Mouse (Mus musculus) small intestine, adult 2 months (tissue): Measurements from ENCODE around the gene Gm11562.

Experiments used
- CTCF ChIP-seq: fragments of 200-500 bp; IDR thresholded peaks from 2 replicates; pipeline ENCODE4 v1.5.1; 2012; ENCODE audit warnings: low read depth, mild to moderate bottlenecking, control low read depth, inconsistent platforms, low read length, moderate library complexity, mixed read lengths; ENCODE audit not compliant: insufficient replicate concordance, insufficient read length; ENCODE audit errors: extremely low read depth
- POLR2A ChIP-seq: fragments of 200-500 bp; IDR thresholded peaks from 2 replicates; pipeline ENCODE4 v1.6.1; 2012; ENCODE audit warnings: low read depth, mild to moderate bottlenecking, control low read depth, inconsistent platforms, low read length, moderate library complexity

DNA sequence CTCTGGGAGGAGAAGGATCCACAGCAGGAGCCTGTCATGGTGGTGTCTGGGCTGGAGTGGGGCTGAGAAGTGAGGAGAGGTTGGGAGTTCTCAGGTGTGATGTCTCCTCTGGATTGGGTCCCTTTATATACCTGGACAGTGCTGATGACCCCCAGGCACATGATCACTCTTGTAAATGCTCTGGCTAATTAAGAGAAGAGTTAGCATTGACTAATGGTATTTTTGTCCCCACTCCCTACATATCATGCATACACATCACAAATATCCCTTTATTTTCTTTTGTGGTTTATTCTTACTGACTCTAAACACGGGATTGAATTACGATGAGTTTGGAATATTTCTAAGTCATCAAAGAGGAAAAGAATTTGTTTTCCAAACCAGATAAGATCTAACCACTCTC, at the start of gene Gm11562:
- TF ChIP-seq CTCF (no peak), POLR2A (no peak)
